Mouse (Mus musculus) heart, embryonic 14.5 days (tissue): ENCODE results near the gene Swt1. TPM values are rescaled to one million over a fixed set of nuclear protein-coding genes. Genes with fewer than 3 reads are reported as not detected.
A peak's percentile ranks its signal among the peaks of the same experiment; 100 is the strongest.

Experiments used
- ATAC-seq: fragments of 200-750 bp; cut with Nextera tagmentation; 2 replicates; pipeline ENCODE4 v1.8.0; 2017; ENCODE audit warnings: low read depth, moderate TSS enrichment; ENCODE audit not compliant: insufficient number of reproducible peaks, insufficient read depth, low FRiP score
- H3K27ac ChIP-seq, 2 experiments: fragments of 200-500 bp in 1 of 2; fragments of 300-500 bp in 1 of 2; sonication (generic) in 1 of 2; replicated peaks in 1 of 2; 2 replicates each; pipeline ENCODE4 v1.5.1; 2012 to 2014; ENCODE audit warnings: low read depth in 2 of 2, low read length in 2 of 2, control low read depth in 1 of 2, mild to moderate bottlenecking in 1 of 2, mixed read lengths in 1 of 2; ENCODE audit not compliant: control insufficient read depth in 1 of 2, insufficient read depth in 1 of 2
- H3K27me3 ChIP-seq: fragments of 300-500 bp; sonication (generic); 2 replicates; pipeline ENCODE4 v1.6.1; 2014; ENCODE audit warnings: mild to moderate bottlenecking, low read length, control low read depth; ENCODE audit not compliant: control insufficient read depth, insufficient read depth
- H3K36me3 ChIP-seq: fragments of 300-500 bp; sonication (generic); 2 replicates; pipeline ENCODE4 v1.6.1; 2014; ENCODE audit warnings: mild to moderate bottlenecking, control low read depth, low read length, mixed read lengths; ENCODE audit not compliant: control insufficient read depth, insufficient read depth
- H3K4me1 ChIP-seq, 2 experiments: fragments of 200-500 bp in 1 of 2; fragments of 300-500 bp in 1 of 2; sonication (generic) in 1 of 2; 2 replicates each; pipeline ENCODE4 v1.6.1; 2012 to 2014; ENCODE audit warnings: low read length in 2 of 2, control low read depth in 1 of 2, mixed read lengths in 1 of 2; ENCODE audit not compliant: control insufficient read depth in 2 of 2, insufficient read depth in 2 of 2
- H3K4me2 ChIP-seq: fragments of 300-500 bp; sonication (generic); 2 replicates; pipeline ENCODE4 v1.6.1; 2014; ENCODE audit warnings: mild to moderate bottlenecking, low read length
- H3K4me3 ChIP-seq, 2 experiments: fragments of 200-500 bp in 1 of 2; fragments of 300-500 bp in 1 of 2; sonication (generic) in 1 of 2; 2 replicates each; pipeline ENCODE4 v1.5.1; 2012 to 2014; ENCODE audit warnings: low read length in 2 of 2, mild to moderate bottlenecking in 2 of 2, control low read depth in 1 of 2, low read depth in 1 of 2, moderate library complexity in 1 of 2; ENCODE audit not compliant: control insufficient read depth in 1 of 2, insufficient read depth in 1 of 2
- H3K9ac ChIP-seq: fragments of 300-500 bp; sonication (generic); 2 replicates; pipeline ENCODE4 v1.6.1; 2014; ENCODE audit warnings: mild to moderate bottlenecking, low read length
- H3K9me3 ChIP-seq: fragments of 300-500 bp; sonication (generic); 2 replicates; pipeline ENCODE4 v1.6.1; 2016; ENCODE audit warnings: low read length, control low read depth; ENCODE audit not compliant: control insufficient read depth
- WGBS: fragments of 180-500 bp; shearing (Covaris S2); extraction: QIAGEN DNeasy Blood & Tissue Kit; methylation state at CpG from one replicate; pipeline ENCODE4 v1.1.7; 2014; 5-methylcytosine and 5-hydroxymethylcytosine counted together
- polyA plus RNA-seq: library from polyadenylated mRNA; unstranded; fragments of >200 nt; fragmentation: Nextera tagmentation; extraction: Ambion mirVana; gene quantifications from 2 replicates; pipeline ENCODE4 v1.2.1, GENCODE M21; 2014

Swt1 gene
- polyA plus RNA-seq, 1 experiment from 2014 or later, result 19.9 TPM

- Histone ChIP-seq H3K9me3 (no peaks in the 10 kb centered on the region), H3K4me1 (peaks cover 18 to 53% of the 10 kb centered on the region in 2 experiments), H3K36me3 (no peaks in the 10 kb centered on the region), H3K27ac (peak overlapping the region; percentile 52 to 97), H3K27me3 (no peaks in the 10 kb centered on the region), H3K4me2 (peak overlapping the region; percentile 74), H3K4me3 (no peak overlapping the region), H3K9ac (peak overlapping the region; percentile 8; the same call in 1 of the 2 replicates)
- WGBS, result 51% methylated on average over 8 of the region's 8 CpGs
- no peak for ATAC-seq
These were observed 86.8 kb downstream of the Swt1 start for GRCm38 (mm10) chr1:151341321-151342044.

GRCm38 (mm10) chr1:151338941-151339340 lies 89.3 kb downstream of the Swt1 start:
- WGBS, result 7% methylated on average over 2 of the region's 2 CpGs

DNA sequence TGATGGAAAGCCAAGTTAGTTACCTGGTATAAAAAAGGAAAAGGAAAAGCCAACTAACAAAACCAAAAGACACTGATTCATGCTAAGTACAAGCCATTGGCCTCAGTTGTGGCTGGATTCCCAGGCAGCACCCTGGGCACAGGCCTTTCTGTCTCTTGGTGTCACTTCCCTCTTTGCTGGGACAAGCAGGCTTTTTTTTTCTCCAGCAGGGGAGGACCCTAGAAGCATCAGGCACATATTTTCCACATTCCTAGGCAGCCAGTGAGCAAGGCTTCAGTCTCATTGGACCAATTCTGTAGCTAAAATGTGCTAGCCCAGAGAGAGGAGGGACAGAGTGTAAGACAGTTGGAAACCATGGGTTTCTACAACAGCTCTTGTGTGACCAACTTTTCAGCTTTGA lies 90.0 kb downstream of the Swt1 start:
- Histone ChIP-seq H3K4me3 (no peak overlapping the region), H3K9ac (no peak overlapping the region), H3K4me2 (no peak overlapping the region), H3K4me1 (peaks cover 18 to 50% of the 10 kb centered on the region in 2 experiments), H3K27ac (peak overlapping the region; percentile 57 to 80), H3K9me3 (no peaks in the 10 kb centered on the region), H3K27me3 (no peaks in the 10 kb centered on the region), H3K36me3 (no peaks in the 10 kb centered on the region)
- ATAC-seq, result no peak

More at GRCm38 (mm10) chr1:151338941-151339340, 89.3 kb downstream of the Swt1 start:
- no peaks in the 10 kb centered on the region for H3K9me3 ChIP-seq
- peaks cover 18 to 53% of the 10 kb centered on the region in 2 experiments for H3K4me1 ChIP-seq
- no peaks in the 10 kb centered on the region for H3K36me3 ChIP-seq
- peak overlapping the region; percentile 57 to 80 for H3K27ac ChIP-seq
- H3K4me3 ChIP-seq, result no peak overlapping the region
- H3K27me3 ChIP-seq, result no peaks in the 10 kb centered on the region
- no peak overlapping the region; the same call in 1 of the 2 replicates for H3K9ac ChIP-seq
- H3K4me2 ChIP-seq, result no peak overlapping the region
- ATAC-seq, result peak; percentile 84

DNA sequence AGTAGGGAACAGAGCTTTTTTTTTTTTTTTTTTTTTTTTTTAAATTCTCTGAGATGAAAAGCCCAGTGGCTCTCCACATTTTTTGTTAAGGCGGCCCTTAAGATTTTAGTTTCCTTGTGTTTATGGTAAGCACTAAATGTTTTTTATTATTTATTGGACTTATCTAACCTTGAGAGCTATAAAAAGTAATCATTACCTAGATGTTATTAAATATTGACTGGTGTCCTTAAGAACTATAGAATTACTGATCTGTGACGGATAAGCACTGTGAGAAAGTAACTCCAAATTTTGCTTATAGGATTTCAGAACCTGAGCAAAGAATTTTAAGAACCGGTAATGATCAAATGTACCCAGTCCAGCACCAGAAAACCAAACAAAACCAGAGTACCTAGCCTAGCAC lies 95.4 kb downstream of the Swt1 start:
- no peak overlapping the region for H3K4me2 ChIP-seq
- H3K36me3 ChIP-seq, result no peaks in the 10 kb centered on the region
- peaks cover 0 to under 1% of the 10 kb centered on the region in 2 experiments; a peak in 1 of 4 replicates for H3K4me1 ChIP-seq
- no peaks in the 10 kb centered on the region for H3K27me3 ChIP-seq
- no peaks in the 10 kb centered on the region for H3K9me3 ChIP-seq
- no peak overlapping the region for H3K9ac ChIP-seq
- 95% methylated on average over 3 of the region's 3 CpGs for WGBS
- H3K4me3 ChIP-seq, result no peak overlapping the region
- H3K27ac ChIP-seq, result no peak overlapping the region
- ATAC-seq, result no peak

- H3K36me3 ChIP-seq, result no peaks in the 10 kb centered on the region
- H3K4me1 ChIP-seq, result no peaks in the 10 kb centered on the region
- no peaks in the 10 kb centered on the region for H3K27me3 ChIP-seq
- H3K4me3 ChIP-seq, result no peak overlapping the region
- H3K4me2 ChIP-seq, result no peak overlapping the region
- ATAC-seq, result no peak
- 78% methylated on average over 7 of the region's 7 CpGs for WGBS
- H3K9ac ChIP-seq, result no peak overlapping the region
- H3K9me3 ChIP-seq, result no peaks in the 10 kb centered on the region
- H3K27ac ChIP-seq, result no peak overlapping the region
These were observed 98.7 kb downstream of the Swt1 start for GRCm38 (mm10) chr1:151329601-151330000.

DNA sequence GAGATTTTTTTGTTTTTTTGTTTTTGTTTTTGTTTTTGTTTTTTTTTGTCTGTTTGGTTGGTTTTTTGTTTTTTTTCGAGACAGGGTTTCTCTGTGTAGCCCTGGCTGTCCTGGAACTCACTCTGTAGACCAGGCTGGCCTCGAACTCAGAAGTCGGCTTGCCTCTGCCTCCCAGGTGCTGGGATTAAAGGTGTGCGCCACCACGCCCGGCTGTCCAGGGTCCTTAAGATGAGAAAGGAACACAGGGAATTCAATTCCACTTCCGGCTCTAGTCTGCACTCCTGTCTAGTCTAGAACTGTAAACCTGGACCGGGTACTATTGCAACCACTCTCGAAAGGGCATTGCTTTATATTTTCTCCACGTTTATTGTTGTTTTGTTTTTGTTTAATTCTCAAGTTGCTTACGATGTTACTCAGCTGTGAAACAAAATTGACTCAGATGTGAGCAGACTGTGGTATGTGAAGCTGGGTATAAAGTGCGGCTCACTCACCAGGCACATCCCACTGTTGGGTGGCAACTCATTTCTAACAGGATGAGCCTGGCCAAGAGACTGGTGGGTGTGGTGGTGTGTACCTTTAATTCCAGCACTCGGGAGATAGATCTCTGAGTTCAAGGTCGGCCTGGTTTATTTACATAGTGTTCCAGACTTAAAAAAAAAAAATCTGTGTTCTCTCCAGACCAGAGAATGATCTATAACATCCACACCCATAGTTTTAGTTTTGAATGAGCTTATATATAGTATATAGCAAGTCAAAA lies 99.7 kb downstream of the Swt1 start:
- no peak for ATAC-seq
- H3K4me1 ChIP-seq, result no peaks in the 10 kb centered on the region
- 85% methylated on average over 14 of the region's 14 CpGs for WGBS
- H3K4me2 ChIP-seq, result no peak overlapping the region
- no peaks in the 10 kb centered on the region for H3K36me3 ChIP-seq
- H3K27ac ChIP-seq, result no peak overlapping the region
- H3K27me3 ChIP-seq, result no peaks in the 10 kb centered on the region
- no peak overlapping the region for H3K4me3 ChIP-seq
- H3K9ac ChIP-seq, result no peak overlapping the region
- H3K9me3 ChIP-seq, result no peaks in the 10 kb centered on the region

DNA sequence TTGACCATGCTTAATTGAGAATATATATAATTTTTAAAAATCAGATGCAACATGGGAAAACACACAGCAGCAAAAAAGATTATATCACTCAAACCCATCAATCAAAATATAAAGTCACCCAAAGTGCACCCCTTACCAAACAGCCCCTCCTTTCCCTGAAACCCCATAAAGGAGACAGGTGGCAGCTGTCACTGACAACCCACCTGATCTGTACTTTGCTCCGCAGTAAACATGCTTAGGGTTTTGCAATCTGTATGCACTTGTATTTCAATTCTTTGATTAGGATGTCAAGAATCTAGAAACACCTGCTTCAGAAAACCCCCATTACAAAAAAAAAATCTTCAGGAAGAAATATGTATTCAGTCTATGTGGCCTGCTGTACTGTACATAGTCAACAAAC lies 102.9 kb downstream of the Swt1 start:
- Histone ChIP-seq H3K4me3 (no peak overlapping the region), H3K4me2 (no peak overlapping the region), H3K27me3 (no peaks in the 10 kb centered on the region), H3K27ac (no peak overlapping the region), H3K4me1 (no peaks in the 10 kb centered on the region), H3K9me3 (no peaks in the 10 kb centered on the region), H3K9ac (no peak overlapping the region), H3K36me3 (no peaks in the 10 kb centered on the region)
- ATAC-seq, result no peak
- 77% methylated on average over 1 of the region's 1 CpGs for WGBS
